8 mouse cellular contexts compared by ENCODE assay signal in genomic region chr4:129086078-129086477, GRCm38 (mm10). TPM values are rescaled to one million over a fixed set of nuclear protein-coding genes. Genes with fewer than 3 reads are reported as not detected.
DNase-seq lines count a peak whose midpoint lies in the region; ATAC-seq and TF ChIP-seq lines count a peak whose summit lies in the region.
"Had no signal": no experiment of that assay in that cellular context is flagged by ENCODE, and none has a peak within 500 bp of the region (broad histone marks: within the 10 kb centered on the region; RNA-seq: fewer than 3 reads in every experiment).

No protein-coding gene starts in this region.

- H3K36me3 ChIP-seq in CH12.LX (replicated peaks in 1 of 2; ENCODE audit: control insufficient read depth in 1 of 2, insufficient read depth in 1 of 2, low read length in 1 of 2): peaks cover 21 to 58% of the 10 kb centered on the region in 2 experiments
- H3K36me3 ChIP-seq in liver, postnatal 0 days (replicated peaks; ENCODE audit: insufficient read depth, low read length): peaks cover 8% of the 10 kb centered on the region

- CTCF ChIA-PET in Patski (lab: Charles Lee): interaction anchor here (1.1 to 1.5 kb wide), 4 partner anchors 8 to 115 kb away, joined by 3 to 4 read pairs (median 4); no protein-coding TSS in a partner anchor

- TF ChIP-seq RAD21 in CH12.LX (IDR thresholded peaks at IDR 0.05; ENCODE audit: low read depth, low read length): peak; percentile 80

- DNase-seq in CH12.LX (ENCODE audit: extremely low read depth): peak; percentile 76
- no peak for DNase-seq in Patski (ENCODE audit: low read depth, low spot score)
- peak; percentile 84 to 88 for DNase-seq in cerebellum, postnatal 10 days
- peak; percentile 70 to 86 for DNase-seq in frontal cortex, postnatal 36 days (ENCODE audit: low spot score in 2 of 2)
- DNase-seq in kidney, postnatal 10 days: peak; percentile 85
- peak; percentile 80 for DNase-seq in liver, postnatal 0 days
- peak; percentile 47 for DNase-seq in retina, adult 2 months (ENCODE audit: low read depth, low spot score)

- no peak for ATAC-seq in Patski
- ATAC-seq in liver, postnatal 0 days: peak; percentile 46; the same call in 1 of the 2 replicates

- no peaks in the 10 kb centered on the region for H3K27me3 ChIP-seq in CH12.LX (replicated peaks)
- no peaks in the 10 kb centered on the region for H3K27me3 ChIP-seq in Patski
- 0 out of 2 replicates have a peak, but pooled peaks cover 2% of the 10 kb centered on the region for H3K27me3 ChIP-seq in liver, postnatal 0 days (ENCODE audit: insufficient read depth, low read length)
- H3K27me3 ChIP-seq: hindbrain, embryonic 15.5 days had no signal

- dilution Hi-C loops in CH12.LX (cut with MboI; ENCODE audit: extremely low pct_ligation_motif_present, extremely low pct_unique_long_range_greater_than_20kb, low sequenced_read_pairs): no loop called here

- no peaks in the 10 kb centered on the region for H3K79me2 ChIP-seq in CH12.LX (replicated peaks; ENCODE audit: control insufficient read depth, extremely low read depth, insufficient read depth, poor library complexity, severe bottlenecking)

- H3K4me2 ChIP-seq in CH12.LX (ENCODE audit: insufficient read depth, low read depth, poor library complexity, severe bottlenecking): no peak overlapping the region
- no peak overlapping the region for H3K4me2 ChIP-seq in liver, postnatal 0 days (ENCODE audit: low read depth, low read length)
- H3K4me2 ChIP-seq: hindbrain, embryonic 15.5 days had no signal

- peaks cover 0 to 9% of the 10 kb centered on the region in 2 experiments; a peak in 1 of 4 replicates for H3K4me1 ChIP-seq in CH12.LX (ENCODE audit: control insufficient read depth in 1 of 2, insufficient read depth in 2 of 2)
- H3K4me1 ChIP-seq in liver, postnatal 0 days (ENCODE audit: insufficient read depth): no peaks in the 10 kb centered on the region
- H3K4me1 ChIP-seq: hindbrain, embryonic 15.5 days had no signal

- no peak overlapping the region for H3K9ac ChIP-seq in CH12.LX (ENCODE audit: insufficient read depth, low read depth)
- no peak overlapping the region for H3K9ac ChIP-seq in liver, postnatal 0 days (replicated peaks)
- H3K9ac ChIP-seq: hindbrain, embryonic 15.5 days had no signal

- TF ChIP-seq CTCF in CH12.LX (conservative IDR thresholded peaks at IDR 0.05 in 1 of 2, IDR thresholded peaks at IDR 0.05 in 1 of 2; ENCODE audit: low read depth in 2 of 2, low read length in 2 of 2) (peak; percentile 84 to 88), Patski (IDR thresholded peaks at IDR 0.05) (peak; percentile 67)
- peak; percentile 96 for TF ChIP-seq CTCF in liver, postnatal 0 days (IDR thresholded peaks at IDR 0.05; ENCODE audit: low read depth)

- 29% methylated on average over 8 of the region's 8 CpGs for WGBS in liver, postnatal 0 days (ENCODE audit: insufficient replicate concordance)

- no peak overlapping the region for H3K4me3 ChIP-seq in CH12.LX (replicated peaks in 1 of 3; ENCODE audit: low read depth in 2 of 3, low read length in 2 of 3, poor library complexity in 1 of 3)
- no peak overlapping the region for H3K4me3 ChIP-seq in liver, postnatal 0 days (ENCODE audit: low read depth, low read length)
- H3K4me3 ChIP-seq: hindbrain, embryonic 15.5 days had no signal

- TF ChIP-seq POLR2A in CH12.LX (IDR thresholded peaks at IDR 0.05; ENCODE audit: low read depth, low read length): no peak

- in situ Hi-C loops in CH12.LX (cut with MboI; ENCODE audit: low pct_ligation_motif_present, low pct_unique_long_range_greater_than_20kb, low sequenced_read_pairs): loop anchor here (10.0 kb wide), 1 partner anchor 371 kb away; no protein-coding TSS in a partner anchor
- in situ Hi-C loops in Patski (cut with MboI; ENCODE audit: low pct_unique_long_range_greater_than_20kb): loop anchor here (5.0 kb wide), 1 partner anchor 129 kb away; no protein-coding TSS in a partner anchor

- H3K27ac ChIP-seq in CH12.LX (ENCODE audit: insufficient read depth, low read depth): no peak overlapping the region
- no peak overlapping the region for H3K27ac ChIP-seq in liver, postnatal 0 days (ENCODE audit: low read depth)
- H3K27ac ChIP-seq: hindbrain, embryonic 15.5 days had no signal

- no peak for TF ChIP-seq EP300 in CH12.LX (IDR thresholded peaks at IDR 0.05; ENCODE audit: low read length)
- TF ChIP-seq EP300 in liver, postnatal 0 days (IDR thresholded peaks at IDR 0.05; ENCODE audit: low read depth): no peak

- POLR2A ChIA-PET in Patski (lab: Charles Lee): no interaction called here

- H3K9me3 ChIP-seq in CH12.LX (replicated peaks; ENCODE audit: low read length): no peaks in the 10 kb centered on the region
- no peaks in the 10 kb centered on the region for H3K9me3 ChIP-seq in liver, postnatal 0 days (ENCODE audit: low read length)
- H3K9me3 ChIP-seq: hindbrain, embryonic 15.5 days had no signal

TF ChIP-seq in CH12.LX, 34 proteins besides CTCF, POLR2A, EP300 and RAD21:
- TF ChIP-seq SMC3 (IDR thresholded peaks at IDR 0.05; ENCODE audit: low read depth, low read length) (peak; percentile 90), ZC3H11A (IDR thresholded peaks at IDR 0.05; ENCODE audit: low read depth, low read length) (peak; percentile 72), UBTF (IDR thresholded peaks at IDR 0.05; ENCODE audit: low read depth, low read length) (no peak)
TF ChIP-seq in CH12.LX: peak in this region for 2.

RNA-seq across cellular contexts. Expression of gene Tmem54, which starts 19.3 kb away (rescaled TPM):
- total RNA-seq in CH12.LX (2012; rRNA removed) (not detected in 2 replicates), CH12.LX (2014; rRNA removed) (not detected in 2 replicates)
- polyA plus RNA-seq in CH12.LX (2012; ENCODE audit: insufficient read length, low read depth) (not detected in 2 replicates), Patski (2021) (not detected)
- polyA plus RNA-seq in liver, postnatal 0 days (2015; fragmentation: Nextera tagmentation; extraction: Ambion mirVana): 0.26 TPM in 1 of 2 replicates, not detected in the other
- polyA plus RNA-seq: hindbrain, embryonic 15.5 days had no signal

RNA-seq across cellular contexts. Expression of gene Rnf19b, which starts 28.0 kb away (rescaled TPM):
- total RNA-seq in CH12.LX (2012; rRNA removed): 65.3 and 75.3 TPM in 2 replicates
- 104 and 111 TPM in 2 replicates for total RNA-seq in CH12.LX (2014; rRNA removed)
- 98.3 and 102 TPM in 2 replicates for polyA plus RNA-seq in CH12.LX (2012; ENCODE audit: insufficient read length, low read depth)
- 31.4 TPM for polyA plus RNA-seq in Patski (2021)
- 5.5 and 6.0 TPM in 2 replicates for polyA plus RNA-seq in liver, postnatal 0 days (2015; fragmentation: Nextera tagmentation; extraction: Ambion mirVana)

RNA-seq across cellular contexts. Expression of gene Hpca, which starts 35.8 kb away (rescaled TPM):
- total RNA-seq in CH12.LX (2012; rRNA removed) (28.5 and 31.6 TPM in 2 replicates), CH12.LX (2014; rRNA removed) (1.0 and 1.3 TPM in 2 replicates)
- polyA plus RNA-seq in CH12.LX (2012; ENCODE audit: insufficient read length, low read depth) (2.9 and 3.6 TPM in 2 replicates), Patski (2021) (not detected)
- 0.18 and 0.40 TPM in 2 replicates for polyA plus RNA-seq in liver, postnatal 0 days (2015; fragmentation: Nextera tagmentation; extraction: Ambion mirVana)

RNA-seq across cellular contexts. Expression of gene Fndc5, which starts 50.7 kb away (rescaled TPM):
- total RNA-seq in CH12.LX (2012; rRNA removed) (0.17 and 0.21 TPM in 2 replicates), CH12.LX (2014; rRNA removed) (0.08 TPM in 1 of 2 replicates, not detected in the other)
- polyA plus RNA-seq in CH12.LX (2012; ENCODE audit: insufficient read length, low read depth) (0.26 and 0.33 TPM in 2 replicates), Patski (2021) (not detected)
- polyA plus RNA-seq in liver, postnatal 0 days (2015; fragmentation: Nextera tagmentation; extraction: Ambion mirVana): 0.32 and 0.52 TPM in 2 replicates
